Mouse (Mus musculus) liver, postnatal 0 days (tissue): ENCODE measurements at regions not wholly inside any gene's neighbourhood (a gene's known extent, or its start where the extent isn't known, plus 50 kb on each side); places are given as distances from the start of the nearest gene placed in this dataset.

Experiments used
- CTCF ChIP-seq: sonication (generic); IDR thresholded peaks from 2 replicates; pipeline ENCODE4 v1.5.1; 2016; ENCODE audit warnings: antibody characterized with exemption, low read depth
- EP300 ChIP-seq: IDR thresholded peaks from 2 replicates; pipeline ENCODE4 v1.6.1; 2016; ENCODE audit warnings: antibody characterized with exemption, low read depth, mild to moderate bottlenecking

DNA sequence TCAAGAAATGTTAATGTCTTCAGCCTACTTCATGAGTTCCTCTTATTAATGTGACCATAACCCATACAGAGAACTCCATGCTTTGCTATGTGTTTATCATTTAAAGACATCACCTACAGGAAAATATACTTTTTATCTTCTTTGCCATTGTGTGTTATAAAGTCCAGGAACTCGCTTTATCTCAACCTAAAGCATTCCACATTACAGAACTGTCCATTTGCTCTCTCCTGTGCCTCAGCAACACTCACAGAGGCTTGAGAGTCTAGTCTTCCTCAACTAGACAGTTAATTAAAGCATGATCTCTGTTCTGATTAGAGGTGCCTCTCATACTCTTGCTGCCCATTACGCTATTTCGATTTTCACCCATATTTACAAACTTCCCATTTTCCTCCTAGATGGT, 288.4 kb downstream of the Lipi start:
- TF ChIP-seq CTCF (no peak), EP300 (no peak)
